Mouse (Mus musculus): ENCODE measurements around the gene Ccnc. TPM values are rescaled to one million over a fixed set of nuclear protein-coding genes. Genes with fewer than 3 reads are reported as not detected.

Ccnc gene
- 0.39 and 2.5 TPM in 2 replicates for polyA plus RNA-seq (2012; ENCODE audit: low replicate concordance)

GRCm38 (mm10) chr4:21727615-21728165 is at the start of gene Ccnc:
TSS of gene Ccnc (plus strand) at chr4:21727701.

GRCm38 (mm10) chr4:21685595-21686091 is 41.9 kb upstream of the Ccnc start, which contains the start of gene Prdm13:
TSS of gene Prdm13 (minus strand) at chr4:21685963.

GRCm38 (mm10) chr4:21766863-21767304 is 39.4 kb downstream of the Ccnc start, which contains the start of the genes Usp45 and Tstd3:
TSS of gene Usp45 (plus strand) at chr4:21767156.
TSS of gene Tstd3 (minus strand) at chr4:21767212.

Other genes with a start within 250 kb of the Ccnc start
- gene Prdm13, start 41.7 kb upstream of the Ccnc start, polyA plus RNA-seq (2012; ENCODE audit: low replicate concordance), result not detected in 2 replicates
- gene Usp45, start 39.5 kb downstream of the Ccnc start, polyA plus RNA-seq (2012; ENCODE audit: low replicate concordance), result 3.7 and 4.3 TPM in 2 replicates
- 1.8 and 3.6 TPM in 2 replicates for gene Tstd3, start 39.5 kb downstream of the Ccnc start, polyA plus RNA-seq (2012; ENCODE audit: low replicate concordance)
- 14.0 and 146 TPM in 2 replicates for gene Pnisr, start 119.9 kb downstream of the Ccnc start, polyA plus RNA-seq (2012; ENCODE audit: low replicate concordance)
- 1.4 and 3.0 TPM in 2 replicates for gene Coq3, start 152.0 kb downstream of the Ccnc start, polyA plus RNA-seq (2012; ENCODE audit: low replicate concordance)
- not detected in 2 replicates for gene Faxc, start 203.6 kb downstream of the Ccnc start, polyA plus RNA-seq (2012; ENCODE audit: low replicate concordance)

All from hematopoietic multipotent progenitor cell, adult 10-12 weeks (in vitro differentiated cells).